Mouse (Mus musculus) liver, adult (tissue): ENCODE measurements around the gene Pnmal2.

Experiments used
- GATA4 ChIP-seq: IDR thresholded peaks from 2 replicates; pipeline ENCODE4 v1.6.1; 2014; ENCODE audit warnings: mild to moderate bottlenecking, low read length; ENCODE audit not compliant: insufficient replicate concordance

The Pnmal2 gene

DNA sequence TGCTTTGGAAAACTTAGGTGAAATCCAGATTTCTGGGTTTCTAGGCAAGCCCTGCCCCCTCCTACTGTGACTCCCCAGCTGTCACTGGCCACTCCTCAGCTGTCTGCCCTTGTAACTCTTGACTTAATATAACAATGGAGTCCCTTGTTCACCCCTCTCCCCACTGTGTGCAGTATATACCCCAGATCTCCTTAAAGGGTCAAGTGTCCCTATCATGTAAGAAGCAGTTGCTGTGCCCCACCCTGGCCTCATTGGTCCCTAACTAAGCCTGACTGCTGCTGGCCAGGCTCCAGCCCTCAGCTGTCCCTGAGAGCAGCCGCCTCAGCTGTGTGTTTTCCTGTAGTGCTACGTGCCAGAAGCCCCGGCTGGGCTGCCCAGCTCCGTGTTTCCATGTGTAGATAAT, 3.5 kb downstream of the Pnmal2 start:
- TF ChIP-seq GATA4 = no peak

- TF ChIP-seq GATA4 = no peak
Observed at GRCm38 (mm10) chr7:16948923-16949458, 4.5 kb downstream of the Pnmal2 start.

DNA sequence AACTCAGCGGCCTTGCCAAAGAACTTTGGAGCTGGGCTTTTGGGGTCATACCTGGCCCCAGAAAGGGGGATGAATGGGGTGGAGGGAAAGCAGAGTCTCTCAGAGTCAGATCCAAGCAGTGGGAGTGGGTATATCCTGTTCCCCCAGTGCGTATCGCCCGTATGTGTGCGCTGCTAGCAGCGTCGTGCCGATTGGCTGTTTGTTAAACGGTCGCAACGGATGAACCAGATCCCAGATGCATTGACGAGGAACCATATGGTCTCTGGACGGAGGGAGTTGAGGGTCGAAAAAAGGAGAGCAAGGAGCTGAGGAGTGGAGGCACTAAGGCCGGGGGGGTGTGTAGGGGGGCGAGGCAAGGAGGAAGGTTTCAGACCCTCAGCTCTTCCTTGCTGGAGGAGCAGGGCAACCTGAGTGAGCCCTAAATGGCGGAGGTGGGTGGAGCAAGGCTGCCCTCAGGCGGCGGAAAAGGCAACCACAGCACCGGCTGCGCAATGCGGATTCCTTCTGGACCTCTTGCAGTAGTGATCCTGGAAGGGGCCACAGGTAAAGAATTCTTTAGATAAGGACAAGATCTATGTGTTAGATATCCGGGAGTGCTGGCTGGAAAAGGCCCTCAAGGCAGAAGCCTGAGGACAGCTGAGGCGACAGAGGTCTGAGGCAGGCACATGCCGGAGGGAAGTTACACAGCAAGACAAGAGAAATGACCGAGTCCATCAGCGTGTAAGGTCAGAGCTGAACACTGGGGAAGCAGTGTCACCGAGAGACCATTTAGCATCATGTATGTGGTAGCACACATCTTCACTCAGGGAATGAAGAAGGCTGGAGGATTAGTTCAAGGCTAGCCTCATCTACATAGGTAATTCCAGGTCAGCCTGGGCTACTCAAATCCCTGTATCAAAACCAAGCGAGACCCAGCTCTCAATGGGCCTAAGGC, 5.7 kb downstream of the Pnmal2 start:
- TF ChIP-seq GATA4 = no peak

DNA sequence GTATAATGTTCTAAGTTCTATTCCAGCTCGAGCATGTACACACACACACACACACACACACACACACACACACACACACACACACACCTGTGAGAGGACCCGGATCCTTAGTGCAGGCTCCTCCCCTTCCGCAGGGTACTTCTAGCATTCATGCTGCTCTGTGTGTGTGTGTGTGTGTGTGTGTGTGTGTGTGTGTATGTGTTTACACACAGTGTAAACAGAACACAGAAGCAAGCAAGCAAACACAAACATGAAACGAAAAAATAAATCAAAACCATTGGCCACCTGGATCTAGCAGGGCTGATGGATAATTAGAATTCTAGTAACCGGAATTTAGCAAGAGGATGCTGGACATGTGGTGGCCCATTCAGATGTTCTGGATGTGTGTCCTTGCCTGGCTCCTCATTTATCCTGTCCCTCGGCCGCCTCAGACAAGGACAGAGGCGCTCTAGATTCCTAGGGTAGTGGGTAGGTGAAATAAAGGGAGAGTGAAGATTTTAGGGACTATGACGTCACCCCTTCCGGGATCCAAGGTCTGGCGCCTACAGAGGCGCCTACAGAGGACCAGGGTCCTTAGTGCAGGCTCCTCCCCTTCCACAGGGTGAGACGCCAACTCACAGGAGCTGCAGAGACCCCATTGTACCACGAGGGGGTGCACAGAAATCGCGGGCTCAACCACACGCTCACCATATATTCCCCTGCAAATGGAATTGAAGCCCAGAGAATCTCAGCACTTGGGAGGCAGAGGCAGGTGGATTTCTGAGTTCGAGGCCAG, 6.6 kb downstream of the Pnmal2 start:
- TF ChIP-seq GATA4 = no peak

- TF ChIP-seq GATA4 = no peak
Observed at GRCm38 (mm10) chr7:16955712-16956111, 11.2 kb downstream of the Pnmal2 start.

GRCm38 (mm10) chr7:16956410-16957265, 12.2 kb downstream of the Pnmal2 start:
- TF ChIP-seq GATA4 = no peak

- TF ChIP-seq GATA4 = no peak
Observed at GRCm38 (mm10) chr7:16959539-16960187, 15.2 kb downstream of the Pnmal2 start, which contains the start of gene Pnmal1. Gene Pnmal1 (plus strand): TSS chr7:16959679.

DNA sequence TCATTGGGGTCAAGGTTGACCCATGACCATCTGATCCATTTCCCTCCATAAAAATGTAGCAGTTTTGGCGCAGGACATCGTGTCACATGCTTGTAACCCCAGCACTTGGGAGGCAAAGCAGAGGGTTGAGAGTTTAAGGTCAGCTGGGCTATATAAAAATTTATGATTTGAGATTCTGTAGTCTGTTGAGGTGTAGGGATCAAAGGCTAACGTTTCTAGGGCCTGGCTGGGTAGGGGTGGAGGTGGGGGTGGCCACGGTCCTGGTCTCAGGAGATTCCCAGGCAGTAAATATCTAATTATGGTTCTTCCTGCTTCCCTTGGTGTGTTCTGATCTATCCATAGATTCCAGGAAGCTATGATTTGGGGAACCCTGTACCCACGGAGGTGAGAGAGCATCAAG, 17.2 kb downstream of the Pnmal2 start:
- no peak for TF ChIP-seq GATA4

DNA sequence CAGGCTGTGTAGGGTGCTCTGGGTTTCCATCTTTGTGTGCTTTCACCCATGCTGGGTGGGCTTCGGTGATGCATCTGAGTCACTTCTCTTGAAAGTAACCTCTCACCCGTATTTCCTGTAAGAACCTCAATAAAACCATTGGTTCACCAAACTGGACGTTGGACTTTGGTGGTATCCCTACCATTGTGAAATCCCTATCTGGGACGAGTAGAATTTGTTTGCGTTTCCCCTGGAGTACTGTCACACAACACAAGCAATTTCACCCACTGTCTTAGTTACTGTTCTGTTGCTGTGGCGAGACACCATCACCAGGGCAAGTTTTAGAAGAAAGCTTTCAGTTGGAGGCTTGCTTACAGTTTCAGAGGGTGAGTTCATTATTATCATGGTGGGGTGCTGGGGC, 23.9 kb downstream of the Pnmal2 start:
- no peak for TF ChIP-seq GATA4

DNA sequence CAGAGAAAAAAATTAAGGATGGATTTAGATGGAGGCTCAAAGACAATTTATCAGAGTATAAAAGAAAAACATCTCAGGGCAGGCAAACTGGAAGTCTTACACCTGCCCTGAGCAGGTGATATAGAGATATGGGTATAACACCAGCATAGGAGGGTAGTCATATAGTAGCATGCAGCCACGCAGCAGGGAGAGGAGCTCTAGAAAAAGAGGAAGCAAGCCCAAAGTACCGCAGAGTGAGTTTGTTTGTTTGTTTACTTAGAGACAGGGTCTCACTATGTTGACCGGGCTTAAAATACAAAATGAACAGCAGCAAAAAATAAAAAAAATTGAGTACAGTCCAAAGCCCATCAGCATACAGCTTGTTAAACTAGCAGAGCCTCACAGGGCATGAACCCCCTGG, 26.7 kb downstream of the Pnmal2 start:
- TF ChIP-seq GATA4 = no peak

GRCm38 (mm10) chr7:16974018-16974417, 29.5 kb downstream of the Pnmal2 start:
- TF ChIP-seq GATA4 = no peak

DNA sequence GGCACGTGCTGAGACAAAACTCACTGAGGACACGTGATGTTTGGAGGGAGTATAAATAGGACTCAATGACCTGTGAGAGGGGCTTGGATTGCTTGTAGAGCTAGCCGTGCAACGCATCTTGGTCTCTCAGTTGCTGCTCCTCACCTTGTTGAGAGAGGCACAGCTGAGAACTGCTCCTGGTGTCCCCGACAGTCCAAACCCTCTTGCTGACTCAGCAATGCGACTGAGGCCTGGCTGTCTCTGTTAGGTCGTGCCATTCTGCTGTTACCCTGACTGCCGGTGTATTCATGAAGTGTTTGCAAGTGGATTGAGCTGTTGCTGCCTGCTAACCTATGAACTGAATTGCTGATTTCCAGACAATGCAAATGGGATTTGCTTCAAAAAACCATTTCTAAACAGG, 31.8 kb downstream of the Pnmal2 start:
- no peak for TF ChIP-seq GATA4

- no peak for TF ChIP-seq GATA4
Observed at GRCm38 (mm10) chr7:16978173-16978572, 33.7 kb downstream of the Pnmal2 start.

GRCm38 (mm10) chr7:16978593-16978992, 34.1 kb downstream of the Pnmal2 start:
- TF ChIP-seq GATA4 = no peak

DNA sequence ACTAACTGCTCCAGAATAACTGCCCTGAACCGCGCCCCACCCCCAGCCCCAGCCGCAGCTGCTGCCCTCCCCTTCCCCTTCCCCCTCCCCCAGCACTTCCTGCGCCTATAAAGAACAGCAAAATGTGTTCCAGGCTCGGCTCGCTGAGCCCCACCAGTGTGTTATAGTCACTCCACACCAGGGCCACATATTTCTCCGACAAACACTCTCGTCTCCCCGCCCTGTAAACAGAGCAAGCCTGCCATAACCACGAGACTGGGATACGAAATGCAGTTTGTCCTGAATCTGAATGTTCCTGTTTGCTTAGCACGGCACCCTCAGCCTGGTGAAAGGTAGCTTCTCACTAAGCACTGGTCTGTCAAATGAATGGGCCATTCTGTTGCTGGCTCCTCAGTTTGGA, 35.9 kb downstream of the Pnmal2 start:
- TF ChIP-seq GATA4 = no peak
